In the genomic region with DNA sequence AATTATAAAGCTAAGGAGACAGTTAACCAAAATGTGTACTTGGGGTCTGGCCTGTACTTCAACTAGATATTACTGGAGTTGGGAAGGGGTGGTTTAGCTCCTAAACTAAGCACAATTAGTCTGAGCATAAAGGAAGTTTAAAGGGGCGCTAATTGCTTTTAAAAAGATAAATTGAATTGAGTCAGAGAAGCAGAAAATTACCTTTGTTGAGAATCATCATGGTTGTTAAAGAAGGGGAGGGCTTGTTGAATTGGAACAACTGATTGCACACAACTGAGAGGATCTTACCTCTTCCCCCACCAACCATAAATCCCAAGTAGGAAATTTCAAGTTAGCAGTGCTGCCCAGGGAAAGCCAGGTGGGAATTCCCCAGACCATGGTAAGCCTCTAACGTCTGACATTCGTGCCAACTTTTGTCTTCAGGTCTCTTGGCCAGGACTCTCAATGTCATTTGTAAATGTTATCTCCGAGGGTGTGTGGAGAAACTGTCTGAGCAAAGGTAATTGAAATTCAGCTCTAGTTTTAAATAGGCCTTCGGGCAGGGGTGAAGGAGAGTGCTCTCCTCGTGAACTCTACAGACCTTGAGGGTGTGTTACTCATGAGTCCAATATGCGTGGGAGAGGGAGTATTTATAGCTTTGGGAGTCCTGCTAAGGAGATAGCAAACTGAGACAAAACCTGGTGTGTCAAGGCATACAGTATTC, we compare ENCODE assay signal across 12 mouse cellular contexts.
A peak's percentile ranks its signal among the peaks of the same experiment; 100 is the strongest.
DNase-seq lines count a peak whose midpoint lies in the region; ATAC-seq and TF ChIP-seq lines count a peak whose summit lies in the region.
"Had no signal": no experiment of that assay in that cellular context is flagged by ENCODE, and none has a peak within 500 bp of the region (broad histone marks: within the 10 kb centered on the region; RNA-seq: fewer than 3 reads in every experiment).

No protein-coding gene starts in this region.

- 34% methylated on average over 7 of the region's 7 CpGs for WGBS in kidney, adult 2 months
- 29% methylated on average over 7 of the region's 7 CpGs for WGBS in heart, postnatal 0 days

- DNase-seq in kidney, adult 2 months, result peak; percentile 38
- DNase-seq in kidney, postnatal 14 days, result no peak
- peak; percentile 60 for DNase-seq in Muller cell, postnatal 12 days (ENCODE audit: inconsistent ontology term)
- DNase-seq in adrenal gland, postnatal 10 days, result peak; percentile 32
- DNase-seq in heart, postnatal 0 days (ENCODE audit: low spot score), result peak; percentile 83
- no peak for DNase-seq in layer of hippocampus, postnatal 25 days (ENCODE audit: extremely low spot score in 1 of 2, low spot score in 1 of 2)
- no peak for DNase-seq in spleen, adult 12 weeks (ENCODE audit: low spot score)
- DNase-seq: cerebellum, adult 11-12 months; kidney, postnatal 36 days; liver, embryonic 13.5 days had no signal

- H3K9me3 ChIP-seq in heart, postnatal 0 days (replicated peaks; ENCODE audit: control insufficient read depth, low read length), result no peaks in the 10 kb centered on the region
- H3K9me3 ChIP-seq: hindbrain, embryonic 10.5 days; liver, embryonic 13.5 days had no signal

- TF ChIP-seq POLR2A in kidney, adult 2 months (IDR thresholded peaks at IDR 0.05; ENCODE audit: low read depth, low read length), result no peak

- H3K27ac ChIP-seq in kidney, adult 2 months (ENCODE audit: insufficient read depth, low read depth, low read length), result peak overlapping the region; percentile 13; the same call in 1 of the 2 replicates
- H3K27ac ChIP-seq in heart, postnatal 0 days (ENCODE audit: low read depth), result peak overlapping the region; percentile 60
- H3K27ac ChIP-seq: hindbrain, embryonic 10.5 days; liver, embryonic 13.5 days had no signal

- ATAC-seq in heart, postnatal 0 days (ENCODE audit: insufficient read depth, low read depth), result peak; percentile 88
- ATAC-seq: activated CD4-positive, CD25-positive, alpha-beta regulatory T cell, adult 4 months had no signal

- H3K4me1 ChIP-seq in kidney, adult 2 months (ENCODE audit: control insufficient read depth, insufficient read depth, low read length), result peaks cover 9% of the 10 kb centered on the region; the same call in 1 of the 2 replicates
- H3K4me1 ChIP-seq in heart, postnatal 0 days (ENCODE audit: control insufficient read depth, insufficient read depth), result peaks cover 24% of the 10 kb centered on the region
- H3K4me1 ChIP-seq: liver, embryonic 13.5 days had no signal

- TF ChIP-seq EP300 in heart, postnatal 0 days (IDR thresholded peaks at IDR 0.05; ENCODE audit: low read depth), result peak; percentile 82

- no peaks in the 10 kb centered on the region for H3K36me3 ChIP-seq in kidney, adult 2 months (ENCODE audit: control insufficient read depth, insufficient read depth, low read length)
- no peaks in the 10 kb centered on the region for H3K36me3 ChIP-seq in heart, postnatal 0 days (replicated peaks; ENCODE audit: control insufficient read depth, insufficient read depth, low read length)
- H3K36me3 ChIP-seq: hindbrain, embryonic 10.5 days; liver, embryonic 13.5 days had no signal

- no peak for TF ChIP-seq CTCF in kidney, adult 2 months (conservative IDR thresholded peaks at IDR 0.05; ENCODE audit: insufficient read depth, insufficient read length, low read depth, low read length)
- no peak for TF ChIP-seq CTCF in heart, postnatal 0 days (IDR thresholded peaks at IDR 0.05; ENCODE audit: low read depth)

- no peak overlapping the region for H3K4me2 ChIP-seq in heart, postnatal 0 days (ENCODE audit: low read depth, low read length)
- H3K4me2 ChIP-seq: liver, embryonic 13.5 days had no signal

- H3K9ac ChIP-seq in heart, postnatal 0 days (replicated peaks; ENCODE audit: low read depth, low read length), result no peak overlapping the region
- H3K9ac ChIP-seq: liver, embryonic 13.5 days had no signal

- no peaks in the 10 kb centered on the region for H3K27me3 ChIP-seq in kidney, adult 2 months (replicated peaks; ENCODE audit: control insufficient read depth, insufficient read depth, low read length)
- no peaks in the 10 kb centered on the region for H3K27me3 ChIP-seq in heart, postnatal 0 days (ENCODE audit: control insufficient read depth, insufficient read depth, low read length)
- H3K27me3 ChIP-seq: liver, embryonic 13.5 days had no signal

- no peak overlapping the region for H3K4me3 ChIP-seq in kidney, adult 2 months (ENCODE audit: insufficient read depth, low read depth, low read length)
- no peak overlapping the region for H3K4me3 ChIP-seq in heart, postnatal 0 days (ENCODE audit: low read depth, low read length)
- H3K4me3 ChIP-seq: hindbrain, embryonic 10.5 days; liver, embryonic 13.5 days had no signal

Comparison
In these comparisons a context has a peak if more than half of its experiments do, and no peak if none do; other contexts are left out.
1. DNase-seq: peak in kidney, adult 2 months (single experiment), Muller cell, postnatal 12 days (single experiment), adrenal gland, postnatal 10 days (single experiment) and heart, postnatal 0 days (single experiment); none in kidney, postnatal 14 days (single experiment), layer of hippocampus, postnatal 25 days (0 of 2) and spleen, adult 12 weeks (single experiment).